Mouse (Mus musculus) CH12.LX (cell line): ENCODE data around the gene Itpr2. TPM values are rescaled to one million over a fixed set of nuclear protein-coding genes. Genes with fewer than 3 reads are reported as not detected.

Experiments
- DNase-seq: peaks from one replicate; pipeline ENCODE4 v3.0.0-alpha.2; 2013; ENCODE audit errors: extremely low read depth
- H3K27ac ChIP-seq: 2 replicates; pipeline ENCODE4 v1.5.1; 2012; ENCODE audit warnings: low read depth, mild to moderate bottlenecking, control low read depth, moderate library complexity; ENCODE audit not compliant: insufficient read depth
- H3K27me3 ChIP-seq: replicated peaks from 2 replicates; pipeline ENCODE3; 2012; ENCODE audit warnings: inconsistent platforms
- H3K36me3 ChIP-seq, 2 experiments: replicated peaks in 1 of 2; 2 replicates each; pipeline versions ENCODE3 to v1.6.1; 2012; ENCODE audit warnings: inconsistent platforms in 1 of 2, low read length in 1 of 2, mild to moderate bottlenecking in 1 of 2, mixed read lengths in 1 of 2, moderate library complexity in 1 of 2; ENCODE audit not compliant: control insufficient read depth in 1 of 2, insufficient read depth in 1 of 2
- H3K4me1 ChIP-seq, 2 experiments: 2 replicates each; pipeline ENCODE4 v1.6.1; 2012; ENCODE audit warnings: inconsistent platforms in 1 of 2, moderate library complexity in 1 of 2; ENCODE audit not compliant: insufficient read depth in 2 of 2, control insufficient read depth in 1 of 2
- H3K4me2 ChIP-seq: 2 replicates; pipeline ENCODE4 v1.6.1; 2012; ENCODE audit warnings: low read depth, mild to moderate bottlenecking, control low read depth; ENCODE audit not compliant: poor library complexity, insufficient read depth, severe bottlenecking
- H3K4me3 ChIP-seq, 3 experiments: fragments of 150-350 bp in 1 of 3; sonication (generic) in 1 of 3; replicated peaks in 1 of 3; 2 replicates each; pipeline versions ENCODE3 to v1.5.1; 2011 to 2012; ENCODE audit warnings: low read depth in 2 of 3, low read length in 2 of 3, mild to moderate bottlenecking in 2 of 3, moderate library complexity in 2 of 3, control low read depth in 1 of 3, improper control_type of control experiment in 1 of 3, inconsistent platforms in 1 of 3, mixed read lengths in 1 of 3; ENCODE audit not compliant: poor library complexity in 1 of 3
- H3K79me2 ChIP-seq: replicated peaks from 2 replicates; pipeline ENCODE4 v1.6.1; 2012; ENCODE audit warnings: mild to moderate bottlenecking, moderate library complexity; ENCODE audit not compliant: control insufficient read depth, poor library complexity, insufficient read depth, severe bottlenecking; ENCODE audit errors: extremely low read depth
- H3K9ac ChIP-seq: 2 replicates; pipeline ENCODE4 v1.6.1; 2012; ENCODE audit warnings: low read depth, mild to moderate bottlenecking, control low read depth, moderate library complexity; ENCODE audit not compliant: insufficient read depth
- H3K9me3 ChIP-seq: replicated peaks from 2 replicates; pipeline ENCODE3; 2012; ENCODE audit warnings: low read length, inconsistent platforms, mixed read lengths
- E2F4 ChIP-seq: IDR thresholded peaks from 2 replicates; pipeline ENCODE4 v1.6.1; 2011; ENCODE audit warnings: low read depth, low read length, improper control_type of control experiment; ENCODE audit not compliant: insufficient replicate concordance
- EP300 ChIP-seq: IDR thresholded peaks from 2 replicates; pipeline ENCODE4 v1.6.1; 2011; ENCODE audit warnings: low read length, improper control_type of control experiment
- GABPA ChIP-seq: IDR thresholded peaks from 2 replicates; pipeline ENCODE4 v1.6.1; 2012; ENCODE audit warnings: low read depth, low read length, improper control_type of control experiment, inconsistent platforms; ENCODE audit not compliant: insufficient replicate concordance
- HCFC1 ChIP-seq: IDR thresholded peaks from 2 replicates; pipeline ENCODE4 v1.6.1; 2012; ENCODE audit warnings: low read depth, mild to moderate bottlenecking, inconsistent platforms, low read length, improper control_type of control experiment
- IRF4 ChIP-seq: IDR thresholded peaks from 2 replicates; pipeline ENCODE4 v1.6.1; 2014; ENCODE audit warnings: low read depth, mild to moderate bottlenecking, inconsistent platforms, low read length, improper control_type of control experiment
- JUND ChIP-seq: conservative IDR thresholded peaks from 2 replicates; pipeline ENCODE4 v1.6.1; 2011; ENCODE audit warnings: low read depth, low read length, improper control_type of control experiment
- MAFK ChIP-seq: IDR thresholded peaks from 2 replicates; pipeline ENCODE4 v1.6.1; 2011; ENCODE audit warnings: low read length, improper control_type of control experiment; ENCODE audit not compliant: insufficient replicate concordance
- MAZ ChIP-seq: IDR thresholded peaks from 2 replicates; pipeline ENCODE4 v1.6.1; 2012; ENCODE audit warnings: low read depth, mild to moderate bottlenecking, inconsistent platforms, low read length, improper control_type of control experiment, moderate library complexity
- MEF2A ChIP-seq: IDR thresholded peaks from 2 replicates; pipeline ENCODE4 v1.6.1; 2014; ENCODE audit warnings: low read depth, mild to moderate bottlenecking, inconsistent platforms, low read length, improper control_type of control experiment, borderline replicate concordance
- MYC ChIP-seq: IDR thresholded peaks from 2 replicates; pipeline ENCODE4 v1.6.1; 2011; ENCODE audit warnings: low read depth, mild to moderate bottlenecking, improper control_type of control experiment, low read length
- NELFE ChIP-seq: IDR thresholded peaks from 2 replicates; pipeline ENCODE4 v1.6.1; 2011; ENCODE audit warnings: low read depth, low read length, improper control_type of control experiment
- POLR2A ChIP-seq: IDR thresholded peaks from 2 replicates; pipeline ENCODE4 v1.6.1; 2011; ENCODE audit warnings: low read depth, mild to moderate bottlenecking, improper control_type of control experiment, low read length
- POLR2AphosphoS2 ChIP-seq: IDR thresholded peaks from 2 replicates; pipeline ENCODE4 v1.6.1; 2011; ENCODE audit warnings: low read depth, low read length, improper control_type of control experiment
- RAD21 ChIP-seq: IDR thresholded peaks from 2 replicates; pipeline ENCODE4 v1.6.1; 2011; ENCODE audit warnings: low read depth, mild to moderate bottlenecking, low read length, improper control_type of control experiment, moderate library complexity
- RCOR1 ChIP-seq: conservative IDR thresholded peaks from 2 replicates; pipeline ENCODE4 v1.6.1; 2012; ENCODE audit warnings: low read depth, mild to moderate bottlenecking, inconsistent platforms, low read length, improper control_type of control experiment
- SMC3 ChIP-seq: IDR thresholded peaks from 2 replicates; pipeline ENCODE4 v1.6.1; 2011; ENCODE audit warnings: low read depth, low read length, improper control_type of control experiment
- TCF12 ChIP-seq: IDR thresholded peaks from 2 replicates; pipeline ENCODE4 v1.6.1; 2014; ENCODE audit warnings: low read depth, mild to moderate bottlenecking, inconsistent platforms, low read length, improper control_type of control experiment
- USF1 ChIP-seq: IDR thresholded peaks from 2 replicates; pipeline ENCODE4 v1.6.1; 2014; ENCODE audit warnings: low read depth, mild to moderate bottlenecking, inconsistent platforms, low read length, improper control_type of control experiment
- ZC3H11A ChIP-seq: IDR thresholded peaks from 2 replicates; pipeline ENCODE4 v1.6.1; 2012; ENCODE audit warnings: low read depth, mild to moderate bottlenecking, inconsistent platforms, low read length, improper control_type of control experiment
- ZNF384 ChIP-seq: IDR thresholded peaks from 2 replicates; pipeline ENCODE4 v1.6.1; 2012; ENCODE audit warnings: low read depth, low read length, improper control_type of control experiment, inconsistent platforms
- dilution Hi-C: fragments of 300-500 bp; cut with MboI; formaldehyde crosslinking; loops from 2 replicates; pipeline ENCODE4 v1.14.3; 2020; ENCODE audit warnings: low sequenced_read_pairs; ENCODE audit not compliant: extremely low pct_unique_long_range_greater_than_20kb, extremely low pct_ligation_motif_present
- in situ Hi-C: fragments of 300-500 bp; cut with MboI; formaldehyde crosslinking; loops from 3 replicates; pipeline ENCODE4 v1.14.3; 2019; ENCODE audit warnings: low sequenced_read_pairs, low pct_ligation_motif_present, low pct_unique_long_range_greater_than_20kb, mixed read lengths
- polyA plus RNA-seq: library from polyadenylated mRNA; unstranded; fragments of >175 nt; gene quantifications from 2 replicates; pipeline ENCODE4 v1.2.1, GENCODE M21; 2012; ENCODE audit warnings: low read depth; ENCODE audit not compliant: insufficient read length
- total RNA-seq, 2 experiments: library from RNA; depleted of rRNA; stranded (reverse); fragments of 300-350 nt in 1 of 2; fragments of >200 nt in 1 of 2; gene quantifications; 2 replicates each; pipeline ENCODE4 v1.2.3; 2012 to 2014

The Itpr2 gene
- total and polyA plus RNA-seq, 3 experiments, result 3.5 to 8.9 (median 4.4) TPM

GRCm38 (mm10) chr6:146504459-146504858, 2.4 kb upstream of the Itpr2 start:
- Histone ChIP-seq H3K27me3 (no peaks in the 10 kb centered on the region), H3K4me1 (peaks cover 5 to 18% of the 10 kb centered on the region in 2 experiments; a peak in 3 of 4 replicates), H3K27ac (no peak overlapping the region), H3K79me2 (no peaks in the 10 kb centered on the region), H3K36me3 (no peaks in the 10 kb centered on the region), H3K4me2 (no peak overlapping the region), H3K9me3 (no peaks in the 10 kb centered on the region), H3K4me3 (no peak overlapping the region), H3K9ac (no peak overlapping the region)
- dilution Hi-C loops, result no loop called here
- DNase-seq, result no peak
- in situ Hi-C loops, result no loop called here
- TF ChIP-seq POLR2AphosphoS2, result no peak
- no peak for TF ChIP-seq SMC3
- TF ChIP-seq E2F4, result no peak
- no peak for TF ChIP-seq USF1
- TF ChIP-seq POLR2A, result no peak
- TF ChIP-seq TCF12, result no peak
- no peak for TF ChIP-seq IRF4
- no peak for TF ChIP-seq HCFC1
- TF ChIP-seq EP300, result no peak
- TF ChIP-seq RCOR1, result no peak
- no peak for TF ChIP-seq RAD21
- TF ChIP-seq MEF2A, result no peak
- TF ChIP-seq ZC3H11A, result no peak
- TF ChIP-seq ZNF384, result no peak
- TF ChIP-seq GABPA, result no peak

GRCm38 (mm10) chr6:146502856-146503255, 833 bp upstream of the Itpr2 start:
- no peak overlapping the region for H3K9ac ChIP-seq

More at GRCm38 (mm10) chr6:146502856-146503255, 833 bp upstream of the Itpr2 start:
- Histone ChIP-seq H3K4me1 (peaks cover 11 to 30% of the 10 kb centered on the region in 2 experiments), H3K36me3 (no peaks in the 10 kb centered on the region), H3K79me2 (no peaks in the 10 kb centered on the region), H3K27me3 (no peaks in the 10 kb centered on the region), H3K27ac (no peak overlapping the region), H3K9me3 (no peaks in the 10 kb centered on the region), H3K4me3 (no peak overlapping the region), H3K4me2 (peak overlapping the region; percentile 83; the same call in 1 of the 2 replicates)
- dilution Hi-C loops, result no loop called here
- no peak for DNase-seq
- in situ Hi-C loops, result no loop called here
- no peak for TF ChIP-seq MAZ
- TF ChIP-seq SMC3, result no peak
- no peak for TF ChIP-seq ZC3H11A
- no peak for TF ChIP-seq POLR2A
- TF ChIP-seq NELFE, result no peak
- no peak for TF ChIP-seq RCOR1
- TF ChIP-seq JUND, result no peak
- TF ChIP-seq HCFC1, result no peak
- no peak for TF ChIP-seq MAFK
- no peak for TF ChIP-seq MYC
